Mouse (Mus musculus) kidney, adult 10 weeks (tissue): ENCODE results near the gene Pla2g4a. TPM values are rescaled to one million over a fixed set of nuclear protein-coding genes. Genes with fewer than 3 reads are reported as not detected.

ENCODE experiments used
- polyA plus RNA-seq: library from polyadenylated mRNA; stranded (reverse); fragments of 350-450 nt; fragmentation: Illumina TruSeq; extraction: RNeasy Lipid Tissue Mini Kit (QIAGEN cat#74804); gene quantifications from one replicate; pipeline ENCODE4 v1.2.3, GENCODE M21; 2014; ENCODE audit warnings: low read depth, low replicate concordance

Gene Pla2g4a
- 36.2 TPM for polyA plus RNA-seq

DNA sequence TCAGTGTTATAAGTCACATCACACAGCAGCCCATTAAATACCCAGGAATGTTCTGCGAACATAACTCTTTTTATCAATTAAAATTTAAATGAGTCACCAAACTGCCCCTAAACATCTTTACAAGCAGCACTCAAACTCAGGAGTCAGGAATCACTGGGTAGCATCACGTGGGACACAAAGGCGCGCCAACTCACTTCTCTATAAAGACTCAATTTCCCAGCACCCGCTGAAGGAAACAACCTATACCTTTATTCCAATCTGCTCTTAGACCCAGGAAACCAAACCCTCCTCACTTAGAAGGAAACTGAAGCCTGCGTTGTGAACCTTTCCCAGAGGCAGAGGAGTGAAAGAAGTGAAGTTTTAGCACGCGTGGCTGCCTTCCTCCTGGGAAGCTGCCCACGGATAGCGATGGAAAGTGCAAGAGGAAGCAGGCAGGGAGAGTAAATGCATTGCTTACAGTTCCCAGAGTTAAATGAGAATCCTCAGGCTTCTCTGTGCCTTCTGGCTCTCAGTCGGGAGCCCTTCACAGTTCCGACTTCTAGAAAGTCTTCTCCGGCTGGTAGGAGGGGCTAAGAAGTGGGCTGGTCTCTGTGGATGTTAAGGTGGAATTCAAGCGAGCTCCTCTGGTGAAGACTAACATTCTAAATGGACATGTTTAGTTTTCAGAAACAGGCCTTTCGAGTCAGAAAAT is at the start of gene Pla2g4a:
TSS of gene Pla2g4a (minus strand) at position 557 of the 691 bp plus-strand sequence.

Other genes starting within 250 kb of the Pla2g4a start
- 1.5 TPM for gene Ptgs2, start 138.7 kb upstream of the Pla2g4a start, polyA plus RNA-seq